Mouse (Mus musculus): ENCODE measurements around the gene Ror1. TPM values are rescaled to one million over a fixed set of nuclear protein-coding genes. Genes with fewer than 3 reads are reported as not detected.
A peak's percentile ranks its signal among the peaks of the same experiment; 100 is the strongest.

Ror1 gene
- polyA plus RNA-seq, 1 experiment from 2014 or later, result 1.5 TPM

DNA sequence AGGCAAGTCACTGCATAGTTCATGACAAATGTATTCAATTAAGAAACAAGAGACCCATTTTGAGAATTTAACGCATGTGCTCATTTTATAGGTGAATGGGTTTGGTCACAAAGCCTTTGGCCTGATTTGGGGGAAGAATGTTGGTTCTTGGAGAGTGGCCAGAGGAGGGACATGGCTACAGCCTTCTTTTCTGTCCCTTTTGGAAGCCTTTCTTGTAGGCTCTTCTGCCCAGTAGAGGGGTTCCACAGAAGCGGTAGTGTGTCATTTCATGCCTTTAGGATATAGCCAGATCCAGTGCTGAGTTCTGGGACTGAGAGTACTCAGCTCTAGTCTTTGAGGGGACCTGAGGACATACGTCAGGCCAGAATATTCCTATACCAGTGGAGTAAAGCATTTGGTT is 26.8 kb downstream of the Ror1 start:
- H3K9me3 ChIP-seq (ENCODE audit: control insufficient read depth, low read length), result no peaks in the 10 kb centered on the region
- no peaks in the 10 kb centered on the region for H3K27me3 ChIP-seq (ENCODE audit: control insufficient read depth, insufficient read depth, low read length)
- no peak for DNase-seq
- H3K9ac ChIP-seq (replicated peaks; ENCODE audit: low read length), result no peak overlapping the region
- ATAC-seq (ENCODE audit: low FRiP score, low TSS enrichment), result no peak
- H3K36me3 ChIP-seq (ENCODE audit: control insufficient read depth, insufficient read depth, low read length), result no peaks in the 10 kb centered on the region
- H3K27ac ChIP-seq (replicated peaks; ENCODE audit: low read depth, low read length), result no peak overlapping the region
- no peak overlapping the region for H3K4me3 ChIP-seq (replicated peaks; ENCODE audit: low read depth, low read length)
- no peaks in the 10 kb centered on the region for H3K4me1 ChIP-seq (ENCODE audit: control insufficient read depth, insufficient read depth, low read length)
- WGBS, result 91% methylated on average over 3 of the region's 3 CpGs
- no peak overlapping the region for H3K4me2 ChIP-seq (ENCODE audit: low read length)

DNA sequence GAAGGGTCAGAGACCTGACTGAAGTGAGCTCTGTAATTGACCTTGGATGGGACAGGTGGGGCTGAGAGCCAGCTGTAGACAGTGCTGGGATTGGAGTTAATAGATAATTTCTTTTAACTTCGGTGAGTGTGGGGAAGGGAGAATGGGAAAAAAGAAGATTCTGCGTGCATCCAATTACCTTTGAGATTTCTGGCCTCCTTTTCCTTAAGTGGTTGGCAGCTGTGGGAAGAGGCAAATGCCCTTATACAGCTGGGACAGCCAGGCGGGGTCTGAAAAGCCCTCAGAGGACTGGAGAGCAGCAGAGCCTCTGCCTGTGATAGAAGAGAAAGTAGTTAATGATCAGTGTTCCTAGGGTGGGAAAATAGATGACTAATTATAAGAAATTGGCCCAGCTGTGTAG is 27.9 kb downstream of the Ror1 start:
- H3K9me3 ChIP-seq (ENCODE audit: control insufficient read depth, low read length), result no peaks in the 10 kb centered on the region
- ATAC-seq (ENCODE audit: low FRiP score, low TSS enrichment) (no peak), DNase-seq (no peak)
- no peak overlapping the region for H3K4me2 ChIP-seq (ENCODE audit: low read length)
- H3K27me3 ChIP-seq (ENCODE audit: control insufficient read depth, insufficient read depth, low read length), result no peaks in the 10 kb centered on the region
- H3K4me1 ChIP-seq (ENCODE audit: control insufficient read depth, insufficient read depth, low read length), result no peaks in the 10 kb centered on the region
- no peak overlapping the region for H3K27ac ChIP-seq (replicated peaks; ENCODE audit: low read depth, low read length)
- H3K36me3 ChIP-seq (ENCODE audit: control insufficient read depth, insufficient read depth, low read length), result no peaks in the 10 kb centered on the region
- 74% methylated on average over 3 of the region's 3 CpGs for WGBS
- no peak overlapping the region for H3K9ac ChIP-seq (replicated peaks; ENCODE audit: low read length)
- H3K4me3 ChIP-seq (replicated peaks; ENCODE audit: low read depth, low read length), result no peak overlapping the region

DNA sequence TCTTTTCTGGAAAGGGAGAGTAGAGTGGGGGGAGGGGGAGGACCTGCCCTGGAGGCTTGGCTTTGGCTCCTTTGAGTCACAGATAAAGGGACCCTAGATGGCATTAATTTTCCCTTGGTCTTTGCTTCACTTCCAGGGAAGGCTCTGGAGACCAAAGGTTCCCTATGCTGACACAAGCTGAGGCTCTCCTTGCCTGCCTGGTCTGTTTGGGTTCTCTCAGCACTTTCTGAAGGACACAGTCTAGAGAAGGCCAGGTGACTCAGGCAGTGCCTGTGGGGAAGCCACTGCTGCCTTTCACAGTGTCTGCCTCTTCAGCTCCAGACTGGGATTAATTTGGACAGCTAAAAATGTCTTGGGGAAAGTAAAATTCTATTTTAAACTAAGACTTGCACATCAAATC is 28.5 kb downstream of the Ror1 start:
- no peak overlapping the region for H3K4me2 ChIP-seq (ENCODE audit: low read length)
- no peak overlapping the region for H3K4me3 ChIP-seq (replicated peaks; ENCODE audit: low read depth, low read length)
- H3K27ac ChIP-seq (replicated peaks; ENCODE audit: low read depth, low read length), result no peak overlapping the region
- H3K9me3 ChIP-seq (ENCODE audit: control insufficient read depth, low read length), result no peaks in the 10 kb centered on the region
- H3K36me3 ChIP-seq (ENCODE audit: control insufficient read depth, insufficient read depth, low read length), result no peaks in the 10 kb centered on the region
- H3K27me3 ChIP-seq (ENCODE audit: control insufficient read depth, insufficient read depth, low read length), result no peaks in the 10 kb centered on the region
- ATAC-seq (ENCODE audit: low FRiP score, low TSS enrichment), result no peak
- no peak for DNase-seq
- H3K4me1 ChIP-seq (ENCODE audit: control insufficient read depth, insufficient read depth, low read length), result no peaks in the 10 kb centered on the region
- no peak overlapping the region for H3K9ac ChIP-seq (replicated peaks; ENCODE audit: low read length)

DNA sequence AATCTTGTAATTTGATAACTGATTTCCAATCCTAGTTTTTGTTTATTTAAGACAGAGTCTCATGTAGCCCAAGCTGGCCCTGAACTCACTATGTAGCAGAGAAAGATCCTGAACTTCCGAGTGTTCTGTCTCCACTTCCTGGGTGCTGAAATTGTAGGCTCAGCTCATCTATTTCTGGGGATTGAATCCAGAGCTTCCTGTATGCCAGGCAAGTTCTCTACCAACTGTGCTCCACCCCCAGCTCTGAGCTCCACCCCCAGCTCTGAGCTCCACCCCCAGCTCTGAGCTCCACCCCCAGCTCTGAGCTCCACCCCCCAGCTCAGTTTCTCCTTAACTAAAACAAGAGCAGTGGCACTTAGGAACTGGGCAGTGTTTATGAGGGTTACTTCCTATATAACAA is 29.3 kb downstream of the Ror1 start:
- no peak for ATAC-seq (ENCODE audit: low FRiP score, low TSS enrichment)
- Histone ChIP-seq H3K9me3 (ENCODE audit: control insufficient read depth, low read length) (no peaks in the 10 kb centered on the region), H3K27me3 (ENCODE audit: control insufficient read depth, insufficient read depth, low read length) (no peaks in the 10 kb centered on the region), H3K4me1 (ENCODE audit: control insufficient read depth, insufficient read depth, low read length) (no peaks in the 10 kb centered on the region), H3K9ac (replicated peaks; ENCODE audit: low read length) (no peak overlapping the region), H3K4me2 (ENCODE audit: low read length) (no peak overlapping the region), H3K4me3 (replicated peaks; ENCODE audit: low read depth, low read length) (no peak overlapping the region), H3K36me3 (ENCODE audit: control insufficient read depth, insufficient read depth, low read length) (no peaks in the 10 kb centered on the region), H3K27ac (replicated peaks; ENCODE audit: low read depth, low read length) (no peak overlapping the region)
- DNase-seq, result no peak
- 86% methylated on average over 1 of the region's 1 CpGs for WGBS

DNA sequence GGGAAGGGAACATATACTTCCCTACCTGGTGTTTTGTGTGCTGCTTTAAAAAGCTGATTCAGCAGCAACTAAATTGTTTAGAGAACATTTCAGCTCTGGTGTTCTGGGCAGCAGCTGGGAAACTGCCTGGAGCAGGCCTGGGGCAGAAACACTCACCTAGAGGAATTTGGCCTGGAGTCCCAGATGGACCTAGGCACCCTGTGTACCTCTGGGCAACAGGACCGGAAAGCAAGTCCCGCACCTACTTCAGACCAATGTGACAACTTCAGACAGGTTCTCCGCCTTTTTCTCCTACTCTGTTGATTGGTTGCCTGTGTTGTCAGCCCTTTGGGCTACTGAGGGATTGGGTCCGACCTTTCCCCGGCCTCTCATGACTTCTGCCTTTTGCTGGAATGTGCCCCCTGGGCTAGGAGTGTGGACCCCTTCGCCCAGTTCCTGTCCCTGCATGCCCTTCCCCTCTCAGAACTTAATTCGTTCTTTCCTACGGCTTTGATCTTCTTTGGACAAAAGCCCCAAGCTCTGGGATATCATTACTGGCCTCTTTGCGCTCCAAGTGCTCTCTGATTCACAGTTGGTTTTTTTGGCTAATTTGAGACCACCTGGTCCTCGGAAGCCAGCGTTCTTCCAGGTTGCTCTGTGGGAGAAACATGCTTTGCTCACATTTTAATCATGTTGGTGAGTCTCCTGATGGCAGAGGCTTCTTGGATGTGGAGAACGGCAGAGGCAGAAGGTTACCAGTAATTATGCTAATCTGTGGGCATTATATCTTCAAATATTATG is 31.1 kb downstream of the Ror1 start:
- Histone ChIP-seq H3K9ac (replicated peaks; ENCODE audit: low read length) (no peak overlapping the region), H3K4me2 (ENCODE audit: low read length) (no peak overlapping the region), H3K4me3 (replicated peaks; ENCODE audit: low read depth, low read length) (no peak overlapping the region), H3K9me3 (ENCODE audit: control insufficient read depth, low read length) (no peaks in the 10 kb centered on the region), H3K36me3 (ENCODE audit: control insufficient read depth, insufficient read depth, low read length) (no peaks in the 10 kb centered on the region), H3K27me3 (ENCODE audit: control insufficient read depth, insufficient read depth, low read length) (no peaks in the 10 kb centered on the region), H3K27ac (replicated peaks; ENCODE audit: low read depth, low read length) (no peak overlapping the region), H3K4me1 (ENCODE audit: control insufficient read depth, insufficient read depth, low read length) (no peaks in the 10 kb centered on the region)
- ATAC-seq (ENCODE audit: low FRiP score, low TSS enrichment) (no peak), DNase-seq (no peak)
- 42% methylated on average over 12 of the region's 12 CpGs for WGBS

DNA sequence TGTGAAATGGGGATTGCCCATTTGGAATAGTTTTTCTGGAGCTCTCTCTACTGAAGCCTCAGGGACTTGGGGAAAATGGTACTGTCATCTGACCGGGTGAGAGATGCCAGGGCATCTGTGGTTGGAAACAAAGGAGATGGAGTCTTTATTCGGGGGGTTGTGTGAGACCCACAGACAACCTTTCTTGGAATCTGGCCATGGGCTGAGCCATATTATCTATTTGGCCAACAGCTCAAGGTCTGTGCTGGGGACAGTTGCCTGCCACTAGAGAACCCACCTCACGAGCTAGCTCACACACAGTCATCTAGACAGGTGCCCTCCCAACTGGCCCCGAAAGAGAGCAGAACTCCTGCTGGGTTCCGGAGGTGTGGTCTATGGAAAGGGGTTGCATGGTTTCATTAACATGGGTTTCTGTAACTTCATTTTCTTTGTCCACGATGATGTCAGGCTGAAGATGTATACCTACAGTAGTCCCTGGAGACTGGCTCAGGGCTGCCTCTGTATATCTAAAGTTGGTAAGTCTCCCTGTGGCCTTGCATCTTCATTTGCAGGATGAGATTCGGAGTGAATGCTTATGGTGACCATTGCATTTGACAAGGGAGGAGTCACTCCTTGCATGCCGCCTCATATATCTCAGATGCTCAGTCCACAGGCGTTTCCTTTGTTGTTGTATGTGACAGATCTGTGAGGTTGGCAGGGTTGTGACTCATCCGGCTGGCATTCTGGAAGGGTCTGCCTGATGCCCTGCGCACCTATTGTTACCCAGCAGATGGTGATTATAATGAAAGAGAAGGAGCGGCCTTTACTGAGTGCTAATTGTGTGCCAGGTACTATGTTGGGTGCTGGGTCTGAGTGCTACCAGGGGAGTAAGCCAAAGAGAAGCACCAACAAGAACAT is 32.7 kb downstream of the Ror1 start:
- H3K9me3 ChIP-seq (ENCODE audit: control insufficient read depth, low read length), result no peaks in the 10 kb centered on the region
- no peak for ATAC-seq (ENCODE audit: low FRiP score, low TSS enrichment)
- no peak for DNase-seq
- no peak overlapping the region for H3K27ac ChIP-seq (replicated peaks; ENCODE audit: low read depth, low read length)
- H3K4me3 ChIP-seq (replicated peaks; ENCODE audit: low read depth, low read length), result no peak overlapping the region
- 92% methylated on average over 12 of the region's 12 CpGs for WGBS
- H3K4me1 ChIP-seq (ENCODE audit: control insufficient read depth, insufficient read depth, low read length), result no peaks in the 10 kb centered on the region
- no peaks in the 10 kb centered on the region for H3K27me3 ChIP-seq (ENCODE audit: control insufficient read depth, insufficient read depth, low read length)
- no peaks in the 10 kb centered on the region for H3K36me3 ChIP-seq (ENCODE audit: control insufficient read depth, insufficient read depth, low read length)
- no peak overlapping the region for H3K4me2 ChIP-seq (ENCODE audit: low read length)
- no peak overlapping the region for H3K9ac ChIP-seq (replicated peaks; ENCODE audit: low read length)

DNA sequence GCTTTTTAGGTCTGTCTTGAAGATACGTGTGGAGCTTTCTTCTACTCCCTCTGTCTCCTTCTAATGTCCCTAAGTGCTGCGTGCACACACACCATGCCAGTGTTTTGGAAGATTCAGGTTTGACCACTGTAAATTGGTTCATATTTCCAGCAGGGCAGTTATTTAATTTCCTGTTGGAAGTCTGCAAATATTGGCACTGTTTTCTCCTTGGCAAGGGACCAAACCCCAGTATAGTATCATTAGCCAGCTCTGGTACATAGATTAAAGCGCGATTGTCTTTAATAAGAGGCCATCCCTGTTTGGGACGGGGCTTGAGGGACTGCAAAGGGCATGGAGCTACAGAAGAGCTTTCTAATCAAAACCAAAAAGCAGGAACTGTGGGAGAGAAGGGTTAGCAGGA is 33.6 kb downstream of the Ror1 start:
- no peaks in the 10 kb centered on the region for H3K27me3 ChIP-seq (ENCODE audit: control insufficient read depth, insufficient read depth, low read length)
- H3K4me2 ChIP-seq (ENCODE audit: low read length), result no peak overlapping the region
- H3K4me1 ChIP-seq (ENCODE audit: control insufficient read depth, insufficient read depth, low read length), result no peaks in the 10 kb centered on the region
- H3K27ac ChIP-seq (replicated peaks; ENCODE audit: low read depth, low read length), result no peak overlapping the region
- no peak overlapping the region for H3K9ac ChIP-seq (replicated peaks; ENCODE audit: low read length)
- peak; percentile 35 for DNase-seq
- no peaks in the 10 kb centered on the region for H3K9me3 ChIP-seq (ENCODE audit: control insufficient read depth, low read length)
- WGBS, result 79% methylated on average over 5 of the region's 5 CpGs
- no peak overlapping the region for H3K4me3 ChIP-seq (replicated peaks; ENCODE audit: low read depth, low read length)
- no peaks in the 10 kb centered on the region for H3K36me3 ChIP-seq (ENCODE audit: control insufficient read depth, insufficient read depth, low read length)
- no peak for ATAC-seq (ENCODE audit: low FRiP score, low TSS enrichment)

DNA sequence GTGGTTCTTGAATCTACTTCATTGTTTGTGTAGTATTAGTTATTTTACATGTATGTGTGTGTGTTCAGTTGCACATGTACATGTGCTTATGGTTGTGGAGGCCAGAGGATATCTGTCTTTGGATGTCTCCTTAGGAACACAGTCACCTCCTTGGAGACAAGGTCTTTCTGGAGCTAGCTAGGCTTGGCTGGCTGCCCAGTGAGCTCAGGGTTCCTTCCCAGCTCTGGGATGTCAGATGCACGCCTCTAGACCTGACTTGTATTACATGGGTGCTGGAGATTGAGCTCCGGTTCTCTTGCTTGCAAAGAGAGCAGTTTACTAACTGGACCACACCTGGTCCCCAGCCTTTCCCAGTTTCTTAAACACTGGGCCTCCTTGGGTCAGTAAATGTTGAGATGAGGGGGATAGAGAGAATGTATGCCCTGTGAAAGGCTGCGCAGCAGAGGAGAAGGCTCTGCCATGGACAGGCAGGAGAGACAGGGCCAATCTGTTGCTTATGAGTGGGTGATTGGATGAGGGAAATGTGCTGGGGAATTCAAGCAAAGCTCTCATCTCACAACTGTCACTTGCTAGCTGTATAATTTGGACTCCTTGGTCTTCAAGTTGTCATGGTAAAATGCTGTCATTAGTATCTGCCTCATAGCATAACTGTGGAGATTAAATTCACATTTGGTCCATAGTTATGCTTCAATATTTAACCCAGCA is 35.3 kb downstream of the Ror1 start:
- no peak overlapping the region for H3K27ac ChIP-seq (replicated peaks; ENCODE audit: low read depth, low read length)
- ATAC-seq (ENCODE audit: low FRiP score, low TSS enrichment) (no peak), DNase-seq (no peak)
- 86% methylated on average over 3 of the region's 3 CpGs for WGBS
- H3K4me1 ChIP-seq (ENCODE audit: control insufficient read depth, insufficient read depth, low read length), result no peaks in the 10 kb centered on the region
- H3K9me3 ChIP-seq (ENCODE audit: control insufficient read depth, low read length), result no peaks in the 10 kb centered on the region
- no peaks in the 10 kb centered on the region for H3K36me3 ChIP-seq (ENCODE audit: control insufficient read depth, insufficient read depth, low read length)
- H3K4me3 ChIP-seq (replicated peaks; ENCODE audit: low read depth, low read length), result no peak overlapping the region
- no peak overlapping the region for H3K4me2 ChIP-seq (ENCODE audit: low read length)
- no peaks in the 10 kb centered on the region for H3K27me3 ChIP-seq (ENCODE audit: control insufficient read depth, insufficient read depth, low read length)
- H3K9ac ChIP-seq (replicated peaks; ENCODE audit: low read length), result no peak overlapping the region

Measured in midbrain, embryonic 14.5 days (tissue).